Mouse (Mus musculus): ENCODE results near the gene Glul. TPM values are rescaled to one million over a fixed set of nuclear protein-coding genes. Genes with fewer than 3 reads are reported as not detected.

Gene Glul
- polyA plus RNA-seq, 1 experiment from 2014 or later: 248 TPM

GRCm38 (mm10) chr1:153946971-153947370 lies 47.2 kb downstream of the Glul start:
- Histone ChIP-seq H3K27ac (ENCODE audit: low read depth, low read length) (no peak overlapping the region), H3K9me3 (ENCODE audit: control insufficient read depth, low read length) (no peaks in the 10 kb centered on the region), H3K9ac (ENCODE audit: low read depth, low read length) (no peak overlapping the region), H3K4me3 (ENCODE audit: low read length) (no peak overlapping the region), H3K4me2 (ENCODE audit: low read length) (no peak overlapping the region), H3K36me3 (ENCODE audit: control insufficient read depth, insufficient read depth, low read length) (no peaks in the 10 kb centered on the region), H3K4me1 (ENCODE audit: control insufficient read depth, insufficient read depth, low read depth, low read length) (no peaks in the 10 kb centered on the region), H3K27me3 (replicated peaks; ENCODE audit: control insufficient read depth, insufficient read depth, low read length) (no peaks in the 10 kb centered on the region)
- 14% methylated on average over 7 of the region's 7 CpGs for WGBS
- ATAC-seq: no peak

- no peak overlapping the region for H3K4me2 ChIP-seq (ENCODE audit: low read length)
- no peaks in the 10 kb centered on the region for H3K9me3 ChIP-seq (ENCODE audit: control insufficient read depth, low read length)
- H3K36me3 ChIP-seq (ENCODE audit: control insufficient read depth, insufficient read depth, low read length): no peaks in the 10 kb centered on the region
- H3K27ac ChIP-seq (ENCODE audit: low read depth, low read length): no peak overlapping the region
- 95% methylated on average over 6 of the region's 6 CpGs for WGBS
- no peak for ATAC-seq
- H3K4me1 ChIP-seq (ENCODE audit: control insufficient read depth, insufficient read depth, low read depth, low read length): no peaks in the 10 kb centered on the region
- H3K27me3 ChIP-seq (replicated peaks; ENCODE audit: control insufficient read depth, insufficient read depth, low read length): no peaks in the 10 kb centered on the region
- H3K4me3 ChIP-seq (ENCODE audit: low read length): no peak overlapping the region
- no peak overlapping the region for H3K9ac ChIP-seq (ENCODE audit: low read depth, low read length)
These were observed 48.1 kb downstream of the Glul start for GRCm38 (mm10) chr1:153947837-153948236.

GRCm38 (mm10) chr1:153953232-153953631 lies 53.5 kb downstream of the Glul start:
- WGBS: 92% methylated on average over 9 of the region's 9 CpGs
- Histone ChIP-seq H3K4me3 (ENCODE audit: low read length) (no peak overlapping the region), H3K9ac (ENCODE audit: low read depth, low read length) (no peak overlapping the region), H3K4me2 (ENCODE audit: low read length) (no peak overlapping the region), H3K36me3 (ENCODE audit: control insufficient read depth, insufficient read depth, low read length) (no peaks in the 10 kb centered on the region), H3K9me3 (ENCODE audit: control insufficient read depth, low read length) (no peaks in the 10 kb centered on the region), H3K4me1 (ENCODE audit: control insufficient read depth, insufficient read depth, low read depth, low read length) (no peaks in the 10 kb centered on the region), H3K27me3 (replicated peaks; ENCODE audit: control insufficient read depth, insufficient read depth, low read length) (no peaks in the 10 kb centered on the region), H3K27ac (ENCODE audit: low read depth, low read length) (no peak overlapping the region)
- ATAC-seq: no peak

GRCm38 (mm10) chr1:153953797-153954196 lies 54.1 kb downstream of the Glul start:
- Histone ChIP-seq H3K9ac (ENCODE audit: low read depth, low read length) (no peak overlapping the region), H3K36me3 (ENCODE audit: control insufficient read depth, insufficient read depth, low read length) (no peaks in the 10 kb centered on the region), H3K4me1 (ENCODE audit: control insufficient read depth, insufficient read depth, low read depth, low read length) (no peaks in the 10 kb centered on the region), H3K27ac (ENCODE audit: low read depth, low read length) (no peak overlapping the region), H3K9me3 (ENCODE audit: control insufficient read depth, low read length) (no peaks in the 10 kb centered on the region), H3K4me3 (ENCODE audit: low read length) (no peak overlapping the region), H3K27me3 (replicated peaks; ENCODE audit: control insufficient read depth, insufficient read depth, low read length) (no peaks in the 10 kb centered on the region), H3K4me2 (ENCODE audit: low read length) (no peak overlapping the region)
- ATAC-seq: no peak
- WGBS: 76% methylated on average over 6 of the region's 6 CpGs

GRCm38 (mm10) chr1:153957850-153958249 lies 58.1 kb downstream of the Glul start:
- H3K27me3 ChIP-seq (replicated peaks; ENCODE audit: control insufficient read depth, insufficient read depth, low read length): no peaks in the 10 kb centered on the region
- H3K9ac ChIP-seq (ENCODE audit: low read depth, low read length): no peak overlapping the region
- no peaks in the 10 kb centered on the region for H3K9me3 ChIP-seq (ENCODE audit: control insufficient read depth, low read length)
- no peaks in the 10 kb centered on the region for H3K4me1 ChIP-seq (ENCODE audit: control insufficient read depth, insufficient read depth, low read depth, low read length)
- no peak for ATAC-seq
- H3K27ac ChIP-seq (ENCODE audit: low read depth, low read length): no peak overlapping the region
- no peak overlapping the region for H3K4me2 ChIP-seq (ENCODE audit: low read length)
- WGBS: 33% methylated on average over 1 of the region's 1 CpGs
- H3K4me3 ChIP-seq (ENCODE audit: low read length): no peak overlapping the region
- H3K36me3 ChIP-seq (ENCODE audit: control insufficient read depth, insufficient read depth, low read length): no peaks in the 10 kb centered on the region

Small RNA genes within 50 kb of the gene (microRNA-seq; reads per million reads assigned to microRNA genes)
- 13.1 reads per million, percentile 29 among the genes with 10 or more reads in this experiment for gene Mir8114

Other genes starting within 250 kb of the Glul start
- gene Rgs8, start 246.9 kb upstream of the Glul start, polyA plus RNA-seq (2015; fragmentation: Nextera tagmentation; extraction: Ambion mirVana): 18.8 and 22.9 TPM in 2 replicates
- gene Rgs16, start 159.6 kb upstream of the Glul start, polyA plus RNA-seq (2015; fragmentation: Nextera tagmentation; extraction: Ambion mirVana): 13.3 and 14.0 TPM in 2 replicates
- gene Rnasel, start 150.5 kb upstream of the Glul start, polyA plus RNA-seq (2015; fragmentation: Nextera tagmentation; extraction: Ambion mirVana): 32.3 and 34.5 TPM in 2 replicates
- 0.17 and 0.19 TPM in 2 replicates for gene Rgsl1, start 55.8 kb upstream of the Glul start, polyA plus RNA-seq (2015; fragmentation: Nextera tagmentation; extraction: Ambion mirVana)
- 0.26 and 0.41 TPM in 2 replicates for gene Teddm1b, start 25.6 kb upstream of the Glul start, polyA plus RNA-seq (2015; fragmentation: Nextera tagmentation; extraction: Ambion mirVana)
- gene Teddm1a, start 8.2 kb upstream of the Glul start, polyA plus RNA-seq (2015; fragmentation: Nextera tagmentation; extraction: Ambion mirVana): not detected in 2 replicates
- gene Teddm2, start 284 bp downstream of the Glul start, polyA plus RNA-seq (2015; fragmentation: Nextera tagmentation; extraction: Ambion mirVana): 1.4 and 1.5 TPM in 2 replicates

Measured in hindbrain, embryonic 16.5 days (tissue).